Mouse (Mus musculus): ENCODE measurements around the gene Gsg1l.

GRCm38 (mm10) chr7:126065243-126065876 lies 16.9 kb downstream of the Gsg1l start:
- TF ChIP-seq POLR2A (IDR thresholded peaks at IDR 0.05; ENCODE audit: borderline replicate concordance, extremely low read depth, low read depth, low read length) (no peak), CTCF (IDR thresholded peaks at IDR 0.05; ENCODE audit: insufficient read depth, low read length) (no peak)
